ENCODE assay signal across 13 mouse cellular contexts in the genomic region with DNA sequence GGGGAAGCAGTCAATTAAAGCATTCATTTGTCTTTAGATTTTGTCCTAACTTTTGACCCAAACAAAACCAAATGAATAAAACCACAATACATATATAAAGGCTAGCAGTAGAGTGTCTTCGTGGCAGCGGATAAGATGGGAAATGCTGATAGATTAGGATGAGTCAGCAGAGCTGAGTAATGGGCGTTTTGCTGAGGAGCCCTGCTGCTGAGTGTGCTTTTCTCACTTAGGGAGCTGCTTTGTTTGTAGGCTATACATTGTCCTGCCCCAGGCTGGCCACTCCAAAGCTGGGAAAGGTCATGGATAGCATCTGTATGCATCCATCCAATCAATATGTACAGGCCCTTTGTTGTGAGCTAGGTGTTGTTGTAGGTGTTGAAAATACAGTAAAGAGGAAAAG.
DNase-seq lines count a peak whose midpoint lies in the region; ATAC-seq and TF ChIP-seq lines count a peak whose summit lies in the region.
"Had no signal": no experiment of that assay in that cellular context is flagged by ENCODE, and none has a peak within 500 bp of the region (broad histone marks: within the 10 kb centered on the region; RNA-seq: fewer than 3 reads in every experiment).

No protein-coding gene starts in this region.

- TF ChIP-seq RAD21 in MEL (IDR thresholded peaks at IDR 0.05; ENCODE audit: low read depth, low read length) = no peak

- no peak overlapping the region for H3K9ac ChIP-seq in limb, embryonic 13.5 days
- H3K9ac ChIP-seq in MEL (ENCODE audit: control insufficient read depth, low read depth, low read length, poor library complexity, severe bottlenecking) = no peak overlapping the region
- H3K9ac ChIP-seq in intestine, embryonic 16.5 days (ENCODE audit: low read depth, low read length) = no peak overlapping the region
- H3K9ac ChIP-seq: forebrain, embryonic 15.5 days had no signal

- peak overlapping the region; percentile 1; the same call in 1 of the 2 replicates for H3K27ac ChIP-seq in limb, embryonic 13.5 days
- H3K27ac ChIP-seq in limb, embryonic 10.5 days = no peak overlapping the region
- H3K27ac ChIP-seq in MEL (ENCODE audit: control insufficient read depth, low read depth, low read length) = no peak overlapping the region
- H3K27ac ChIP-seq in intestine, embryonic 16.5 days (ENCODE audit: low read length) = peak overlapping the region; percentile 42
- peak overlapping the region; percentile 69 for H3K27ac ChIP-seq in small intestine, adult 2 months (ENCODE audit: insufficient read depth, low read depth, low read length)
- H3K27ac ChIP-seq: forebrain, embryonic 15.5 days had no signal

- WGBS in limb, embryonic 13.5 days = 85% methylated on average over 3 of the region's 3 CpGs
- WGBS in limb, embryonic 10.5 days = 86% methylated on average over 3 of the region's 3 CpGs
- WGBS in intestine, embryonic 16.5 days = 53% methylated on average over 3 of the region's 3 CpGs
- 25% methylated on average over 3 of the region's 3 CpGs for WGBS in small intestine, adult 2 months

- no peak for TF ChIP-seq CTCF in MEL (IDR thresholded peaks at IDR 0.05 in 2 of 3, conservative IDR thresholded peaks at IDR 0.05 in 1 of 3; ENCODE audit: control insufficient read depth in 1 of 3, insufficient read depth in 1 of 3, low read depth in 2 of 3, low read length in 3 of 3, poor library complexity in 1 of 3, severe bottlenecking in 1 of 3)
- TF ChIP-seq CTCF in small intestine, adult 2 months (IDR thresholded peaks at IDR 0.05; ENCODE audit: extremely low read depth, insufficient read length, insufficient replicate concordance, low read depth, low read length) = no peak

- H3K36me3 ChIP-seq in limb, embryonic 13.5 days = no peaks in the 10 kb centered on the region
- H3K36me3 ChIP-seq in limb, embryonic 10.5 days = no peaks in the 10 kb centered on the region
- H3K36me3 ChIP-seq in MEL (ENCODE audit: control insufficient read depth in 1 of 2, insufficient read depth in 2 of 2, low read length in 2 of 2) = peaks cover 0 to 26% of the 10 kb centered on the region in 2 experiments; a peak in 2 of 4 replicates
- H3K36me3 ChIP-seq in intestine, embryonic 16.5 days (ENCODE audit: control insufficient read depth, insufficient read depth, low read length) = no peaks in the 10 kb centered on the region
- H3K36me3 ChIP-seq in small intestine, adult 2 months (ENCODE audit: control insufficient read depth, insufficient read depth, low read length) = no peaks in the 10 kb centered on the region
- H3K36me3 ChIP-seq: forebrain, embryonic 15.5 days had no signal

- peaks cover 10% of the 10 kb centered on the region; the same call in 1 of the 2 replicates for H3K9me3 ChIP-seq in limb, embryonic 13.5 days
- no peaks in the 10 kb centered on the region for H3K9me3 ChIP-seq in limb, embryonic 10.5 days (replicated peaks)
- H3K9me3 ChIP-seq in MEL (replicated peaks; ENCODE audit: insufficient read depth, low read length) = no peaks in the 10 kb centered on the region
- no peaks in the 10 kb centered on the region for H3K9me3 ChIP-seq in intestine, embryonic 16.5 days (ENCODE audit: control insufficient read depth, low read length)
- H3K9me3 ChIP-seq: forebrain, embryonic 15.5 days had no signal

- H3K4me2 ChIP-seq in limb, embryonic 13.5 days (replicated peaks) = no peak overlapping the region
- H3K4me2 ChIP-seq in intestine, embryonic 16.5 days (ENCODE audit: low read depth, low read length) = no peak overlapping the region
- H3K4me2 ChIP-seq: forebrain, embryonic 15.5 days had no signal

- no peak overlapping the region for H3K4me3 ChIP-seq in limb, embryonic 13.5 days
- no peak overlapping the region for H3K4me3 ChIP-seq in limb, embryonic 10.5 days
- no peak overlapping the region for H3K4me3 ChIP-seq in MEL (ENCODE audit: control insufficient read depth in 1 of 2, insufficient read depth in 1 of 2, low read depth in 2 of 2, low read length in 2 of 2)
- no peak overlapping the region for H3K4me3 ChIP-seq in intestine, embryonic 16.5 days (ENCODE audit: low read length)
- H3K4me3 ChIP-seq in small intestine, adult 2 months (ENCODE audit: low read depth, low read length) = no peak overlapping the region
- H3K4me3 ChIP-seq: forebrain, embryonic 15.5 days had no signal

- DNase-seq in limb, embryonic 10.5 days (ENCODE audit: low spot score) = no peak
- peak; percentile 63 for DNase-seq in MEL (ENCODE audit: low read depth, low spot score)
- no peak for DNase-seq in heart, adult 11 months
- no peak for DNase-seq in testis, postnatal 14 days (ENCODE audit: low spot score)
- no peak for DNase-seq in layer of hippocampus, adult 9-10 months (ENCODE audit: low spot score)
- DNase-seq: cerebellum, adult 11-12 months; heart, adult 18-20 months; heart, postnatal 4 days; kidney, adult 9 months had no signal

- H3K27me3 ChIP-seq in limb, embryonic 13.5 days = no peaks in the 10 kb centered on the region
- H3K27me3 ChIP-seq in limb, embryonic 10.5 days (ENCODE audit: low read depth, poor library complexity, severe bottlenecking) = no peaks in the 10 kb centered on the region
- no peaks in the 10 kb centered on the region for H3K27me3 ChIP-seq in MEL (ENCODE audit: control insufficient read depth in 1 of 2, insufficient read depth in 2 of 2, low read length in 2 of 2)
- H3K27me3 ChIP-seq in intestine, embryonic 16.5 days (replicated peaks; ENCODE audit: control insufficient read depth, insufficient read depth, low read length) = no peaks in the 10 kb centered on the region
- no peaks in the 10 kb centered on the region for H3K27me3 ChIP-seq in small intestine, adult 2 months (ENCODE audit: control insufficient read depth, insufficient read depth, low read length)
- H3K27me3 ChIP-seq: forebrain, embryonic 15.5 days had no signal

- no peaks in the 10 kb centered on the region for H3K79me2 ChIP-seq in MEL (ENCODE audit: control insufficient read depth, insufficient read depth, low read length, poor library complexity)

- TF ChIP-seq EP300 in MEL (IDR thresholded peaks at IDR 0.05; ENCODE audit: low read depth in 1 of 2, low read length in 2 of 2) = peak; percentile 50 to 63; a peak in 3 of 4 replicates

- peaks cover 45% of the 10 kb centered on the region for H3K4me1 ChIP-seq in limb, embryonic 13.5 days
- H3K4me1 ChIP-seq in limb, embryonic 10.5 days = peaks cover 27% of the 10 kb centered on the region
- peaks cover 10 to 16% of the 10 kb centered on the region in 2 experiments for H3K4me1 ChIP-seq in MEL (ENCODE audit: control insufficient read depth in 1 of 2, insufficient read depth in 2 of 2, low read length in 2 of 2)
- peaks cover 23% of the 10 kb centered on the region for H3K4me1 ChIP-seq in intestine, embryonic 16.5 days (ENCODE audit: control insufficient read depth, insufficient read depth, low read length)
- peaks cover 20% of the 10 kb centered on the region; the same call in 1 of the 2 replicates for H3K4me1 ChIP-seq in small intestine, adult 2 months (ENCODE audit: control insufficient read depth, insufficient read depth, insufficient read length, low read length)

- no peak for ATAC-seq in limb, embryonic 13.5 days (ENCODE audit: low FRiP score, low read depth)
- ATAC-seq in intestine, embryonic 16.5 days = no peak
- ATAC-seq: forebrain, embryonic 15.5 days had no signal

- no peak for TF ChIP-seq POLR2A in MEL (IDR thresholded peaks at IDR 0.05; ENCODE audit: control insufficient read depth in 1 of 2, insufficient read depth in 1 of 2, low read depth in 1 of 2, low read length in 2 of 2, poor library complexity in 1 of 2)
- no peak for TF ChIP-seq POLR2A in small intestine, adult 2 months (IDR thresholded peaks at IDR 0.05; ENCODE audit: low read depth, low read length)

TF ChIP-seq in MEL, 35 proteins besides CTCF, POLR2A, EP300 and RAD21:
- no peak for TF ChIP-seq HCFC1 (IDR thresholded peaks at IDR 0.05; ENCODE audit: low read depth, low read length)
- no peak for TF ChIP-seq BHLHE40 (IDR thresholded peaks at IDR 0.05; ENCODE audit: borderline replicate concordance, low read depth, low read length)
- peak; percentile 79 for TF ChIP-seq ETS1 (IDR thresholded peaks at IDR 0.05; ENCODE audit: low read depth, low read length)
- TF ChIP-seq MXI1 (IDR thresholded peaks at IDR 0.05; ENCODE audit: low read depth, low read length) = 0 out of 2 replicates have a peak, but pooled peaks have one; percentile 14
- peak; percentile 46; the same call in 1 of the 2 replicates for TF ChIP-seq GABPA (IDR thresholded peaks at IDR 0.05; ENCODE audit: low read depth, low read length)
- no peak for TF ChIP-seq UBTF (IDR thresholded peaks at IDR 0.05; ENCODE audit: borderline replicate concordance, insufficient read depth, low read depth, low read length)
- peak; percentile 83 for TF ChIP-seq MAFK (IDR thresholded peaks at IDR 0.05; ENCODE audit: borderline replicate concordance, low read depth, low read length)
- TF ChIP-seq GATA1 (IDR thresholded peaks at IDR 0.05; ENCODE audit: low read depth, low read length) = peak; percentile 78
- no peak for TF ChIP-seq CHD1 (IDR thresholded peaks at IDR 0.05; ENCODE audit: low read depth, low read length)
- 0 out of 2 replicates have a peak, but pooled peaks have one; percentile 23 for TF ChIP-seq SIN3A (IDR thresholded peaks at IDR 0.05; ENCODE audit: low read length)
- TF ChIP-seq CHD2 (IDR thresholded peaks at IDR 0.05; ENCODE audit: low read length) = no peak

Comparison
In these comparisons a context has a peak if more than half of its experiments do, and no peak if none do; other contexts are left out.
1. H3K27ac ChIP-seq: peak in limb, embryonic 13.5 days (single experiment), intestine, embryonic 16.5 days (single experiment) and small intestine, adult 2 months (single experiment); none in limb, embryonic 10.5 days (single experiment) and MEL (single experiment).